Mouse (Mus musculus): ENCODE measurements around the gene Mrpl49. TPM values are rescaled to one million over a fixed set of nuclear protein-coding genes. Genes with fewer than 3 reads are reported as not detected.

Gene Mrpl49
- total RNA-seq, 2 experiments from 2014 or later, result 40.9 to 41.3 TPM

- Histone ChIP-seq H3K4me3 (no peak overlapping the region), H3K27ac (no peak overlapping the region)
- no peak for TF ChIP-seq CTCF (IDR thresholded peaks at IDR 0.05)
- DNase-seq (ENCODE audit: extremely low spot score in 1 of 2, low spot score in 2 of 2), result no peak
- intact Hi-C loops (cut with DNase I), result no loop called here
These were observed 28.2 kb downstream of the Mrpl49 start for GRCm38 (mm10) chr19:6029426-6029825.

- TF ChIP-seq CTCF (IDR thresholded peaks at IDR 0.05), result no peak
- intact Hi-C loops (cut with DNase I), result no loop called here
- Histone ChIP-seq H3K27ac (no peak overlapping the region), H3K4me3 (no peak overlapping the region)
- no peak for DNase-seq (ENCODE audit: extremely low spot score in 1 of 2, low spot score in 2 of 2)
These were observed 28.6 kb downstream of the Mrpl49 start for GRCm38 (mm10) chr19:6028991-6029390.

- no peak overlapping the region for H3K27ac ChIP-seq
- TF ChIP-seq CTCF (IDR thresholded peaks at IDR 0.05), result no peak
- H3K4me3 ChIP-seq, result no peak overlapping the region
- intact Hi-C loops (cut with DNase I), result no loop called here
- no peak for DNase-seq (ENCODE audit: extremely low spot score in 1 of 2, low spot score in 2 of 2)
These were observed 33.7 kb downstream of the Mrpl49 start for GRCm38 (mm10) chr19:6023930-6024329.

GRCm38 (mm10) chr19:6023059-6023458 is 34.5 kb downstream of the Mrpl49 start:
- intact Hi-C loops (cut with DNase I), result no loop called here
- TF ChIP-seq CTCF (IDR thresholded peaks at IDR 0.05), result no peak
- no peak for DNase-seq (ENCODE audit: extremely low spot score in 1 of 2, low spot score in 2 of 2)
- Histone ChIP-seq H3K27ac (no peak overlapping the region), H3K4me3 (no peak overlapping the region)

- no peak for TF ChIP-seq CTCF (IDR thresholded peaks at IDR 0.05)
- no peak for DNase-seq (ENCODE audit: extremely low spot score in 1 of 2, low spot score in 2 of 2)
- Histone ChIP-seq H3K27ac (no peak overlapping the region), H3K4me3 (no peak overlapping the region)
- intact Hi-C loops (cut with DNase I), result no loop called here
These were observed 37.3 kb downstream of the Mrpl49 start for GRCm38 (mm10) chr19:6020276-6020675.

GRCm38 (mm10) chr19:6018142-6019089 is 39.2 kb downstream of the Mrpl49 start:
- H3K4me3 ChIP-seq, result no peak overlapping the region
- intact Hi-C loops (cut with DNase I), result loop anchor here (1.0 kb wide), 1 partner anchor 53 kb away; no protein-coding TSS in a partner anchor
- peak; percentile 96 for TF ChIP-seq CTCF (IDR thresholded peaks at IDR 0.05)
- no peak overlapping the region for H3K27ac ChIP-seq
- DNase-seq (ENCODE audit: extremely low spot score in 1 of 2, low spot score in 2 of 2), result peak; percentile 79 to 83

- peak; percentile 30 for TF ChIP-seq CTCF (IDR thresholded peaks at IDR 0.05)
- intact Hi-C loops (cut with DNase I), result no loop called here
- no peak overlapping the region for H3K27ac ChIP-seq
- peak overlapping the region; percentile 71 for H3K4me3 ChIP-seq
- no peak for DNase-seq (ENCODE audit: extremely low spot score in 1 of 2, low spot score in 2 of 2)
These were observed 41.1 kb downstream of the Mrpl49 start for GRCm38 (mm10) chr19:6016532-6016931.

- H3K4me3 ChIP-seq, result peak within 1 kb of the TSS; percentile 71
- peak within 1 kb of the TSS; percentile 95 for H3K27ac ChIP-seq
- TF ChIP-seq CTCF (IDR thresholded peaks at IDR 0.05), result no peak; the same call in 1 of the 2 replicates
- peak; percentile 56 to 72 for DNase-seq (ENCODE audit: extremely low spot score in 1 of 2, low spot score in 2 of 2)
- intact Hi-C loops (cut with DNase I), result loop anchor here (2.0 kb wide), 1 partner anchor 91 kb away; the partner anchor contains the start of gene Cdc42ep2
These were observed 41.9 kb downstream of the Mrpl49 start, which contains the start of gene Capn1 for GRCm38 (mm10) chr19:6015511-6016315. TSS of gene Capn1 (minus strand) at chr19:6015897.

- Histone ChIP-seq H3K4me3 (peak overlapping the region; percentile 71), H3K27ac (peak overlapping the region; percentile 95)
- no peak for DNase-seq (ENCODE audit: extremely low spot score in 1 of 2, low spot score in 2 of 2)
- intact Hi-C loops (cut with DNase I), result loop anchor here (2.0 kb wide), 1 partner anchor 90 kb away; the partner anchor contains the start of gene Cdc42ep2
- no peak for TF ChIP-seq CTCF (IDR thresholded peaks at IDR 0.05)
These were observed 42.5 kb downstream of the Mrpl49 start for GRCm38 (mm10) chr19:6014991-6015510.

GRCm38 (mm10) chr19:6013691-6014090 is 43.9 kb downstream of the Mrpl49 start:
- H3K27ac ChIP-seq, result no peak overlapping the region
- no peak for DNase-seq (ENCODE audit: extremely low spot score in 1 of 2, low spot score in 2 of 2)
- TF ChIP-seq CTCF (IDR thresholded peaks at IDR 0.05), result no peak
- intact Hi-C loops (cut with DNase I), result loop anchor here (2.0 kb wide), 1 partner anchor 89 kb away; the partner anchor contains the start of gene Cdc42ep2
- no peak overlapping the region for H3K4me3 ChIP-seq

GRCm38 (mm10) chr19:6009137-6009536 is 48.4 kb downstream of the Mrpl49 start:
- DNase-seq (ENCODE audit: extremely low spot score in 1 of 2, low spot score in 2 of 2), result no peak
- H3K27ac ChIP-seq, result no peak overlapping the region
- H3K4me3 ChIP-seq, result no peak overlapping the region
- TF ChIP-seq CTCF (IDR thresholded peaks at IDR 0.05), result no peak
- intact Hi-C loops (cut with DNase I), result no loop called here

Data from left cerebral cortex, adult 2 months (tissue).